9 mouse cellular contexts compared by ENCODE assay signal in genomic region chr14:21988577-21989290, GRCm38 (mm10). TPM values are rescaled to one million over a fixed set of nuclear protein-coding genes. Genes with fewer than 3 reads are reported as not detected.
DNase-seq lines count a peak whose midpoint lies in the region; ATAC-seq lines count a peak whose summit lies in the region.
"Had no signal": no experiment of that assay in that cellular context is flagged by ENCODE, and none has a peak within 500 bp of the region (broad histone marks: within the 10 kb centered on the region; RNA-seq: fewer than 3 reads in every experiment).

No protein-coding gene starts in this region.

- H3K4me1 ChIP-seq in heart, embryonic 15.5 days (replicated peaks): peaks cover 51% of the 10 kb centered on the region
- H3K4me1 ChIP-seq in midbrain, embryonic 11.5 days (ENCODE audit: control insufficient read depth, insufficient read depth, low read length): peaks cover 27% of the 10 kb centered on the region

- no peaks in the 10 kb centered on the region for H3K9me3 ChIP-seq in heart, embryonic 15.5 days (replicated peaks)
- H3K9me3 ChIP-seq in midbrain, embryonic 11.5 days (ENCODE audit: control insufficient read depth, low read length): no peaks in the 10 kb centered on the region

- peak overlapping the region; percentile 94 for H3K27ac ChIP-seq in heart, embryonic 15.5 days
- H3K27ac ChIP-seq in midbrain, embryonic 11.5 days (ENCODE audit: low read depth, low read length): peak overlapping the region; percentile 80

- 1% methylated on average over 26 of the region's 26 CpGs for WGBS in heart, embryonic 15.5 days
- WGBS in midbrain, embryonic 11.5 days: under 1% methylated on average over 26 of the region's 26 CpGs

- H3K27me3 ChIP-seq in heart, embryonic 15.5 days: peaks cover 61% of the 10 kb centered on the region
- H3K27me3 ChIP-seq in midbrain, embryonic 11.5 days (ENCODE audit: control insufficient read depth, insufficient read depth, low read length): peaks cover 16% of the 10 kb centered on the region

- H3K4me2 ChIP-seq in heart, embryonic 15.5 days: peak overlapping the region; percentile 98
- peak overlapping the region; percentile 87 for H3K4me2 ChIP-seq in midbrain, embryonic 11.5 days

- ATAC-seq in heart, embryonic 15.5 days (replicated peaks; ENCODE audit: insufficient number of reproducible peaks, insufficient read depth, low FRiP score, low read depth): no peak
- ATAC-seq in midbrain, embryonic 11.5 days (ENCODE audit: low FRiP score): no peak
- ATAC-seq in frontal cortex, adult (ENCODE audit: low TSS enrichment): no peak

- 0 out of 2 replicates have a peak overlapping the region, but pooled peaks have one; percentile 7 for H3K9ac ChIP-seq in heart, embryonic 15.5 days
- peak overlapping the region; percentile 76 for H3K9ac ChIP-seq in midbrain, embryonic 11.5 days (ENCODE audit: low read length)

- H3K4me3 ChIP-seq in heart, embryonic 15.5 days: peak overlapping the region; percentile 83
- H3K4me3 ChIP-seq in midbrain, embryonic 11.5 days (ENCODE audit: low read depth, low read length): peak overlapping the region; percentile 90

- DNase-seq in cerebellum, postnatal 14 days: peak; percentile 31 to 41
- DNase-seq in cerebellum, adult 11 months: no peak
- DNase-seq in embryo, embryonic 10.5 days (ENCODE audit: low spot score): peak; percentile 78
- DNase-seq in kidney, postnatal 14 days: peak; percentile 71
- DNase-seq in midbrain, embryonic 11.5 days (ENCODE audit: low spot score, missing footprints): no peak
- peak; percentile 36 to 56 for DNase-seq in urinary bladder, postnatal 36 days (ENCODE audit: low spot score in 2 of 2)

- H3K36me3 ChIP-seq in heart, embryonic 15.5 days: no peaks in the 10 kb centered on the region
- H3K36me3 ChIP-seq in midbrain, embryonic 11.5 days (ENCODE audit: control insufficient read depth, insufficient read depth, low read length): peaks cover 9% of the 10 kb centered on the region; the same call in 1 of the 2 replicates

RNA-seq across cellular contexts. Expression of gene Zfp503, which starts 0.7 kb away (rescaled TPM):
- 3.0 and 5.4 TPM in 2 replicates for polyA plus RNA-seq in heart, embryonic 15.5 days (2015; fragmentation: Nextera tagmentation; extraction: Ambion mirVana)
- 6.2 and 7.5 TPM in 2 replicates for polyA plus RNA-seq in midbrain, embryonic 11.5 days (2014; fragmentation: Nextera tagmentation; extraction: Ambion mirVana)

RNA-seq across cellular contexts. Expression of gene Lrmda, which starts 30.8 kb away (rescaled TPM):
- polyA plus RNA-seq in heart, embryonic 15.5 days (2015; fragmentation: Nextera tagmentation; extraction: Ambion mirVana): 0.70 and 0.83 TPM in 2 replicates
- polyA plus RNA-seq in midbrain, embryonic 11.5 days (2014; fragmentation: Nextera tagmentation; extraction: Ambion mirVana): 0.23 and 0.34 TPM in 2 replicates
- polyA plus RNA-seq: C2C12 had no signal

Comparison
In these comparisons a context has a peak if more than half of its experiments do, and no peak if none do; other contexts are left out.
1. DNase-seq: peak in cerebellum, postnatal 14 days (2 of 2), embryo, embryonic 10.5 days (single experiment), kidney, postnatal 14 days (single experiment) and urinary bladder, postnatal 36 days (2 of 2); none in cerebellum, adult 11 months (single experiment) and midbrain, embryonic 11.5 days (single experiment).